Mouse (Mus musculus) Patski (cell line): ENCODE results near the gene Gm16430. TPM values are rescaled to one million over a fixed set of nuclear protein-coding genes. Genes with fewer than 3 reads are reported as not detected.
"Not testable (repeated sequence)": the region's sequence is repeated elsewhere in the genome, so short reads cannot be mapped to it uniquely, and the experiment has no call there.

Source experiments
- ATAC-seq: fragments of 100-300 bp; one replicate; pipeline ENCODE4 v1.8.0; 2021
- CTCF ChIA-PET: fragments of 350-600 bp; sonication (Branson Sonifier 250); formaldehyde crosslinking; loops from one replicate; lab custom pipeline; 2022; ENCODE audit warnings: inconsistent platforms; lab: Charles Lee
- POLR2A ChIA-PET: fragments of 350-600 bp; sonication (Branson Sonifier 250); formaldehyde crosslinking; loops from one replicate; lab custom pipeline; 2022; ENCODE audit warnings: antibody characterized with exemption, inconsistent platforms; lab: Charles Lee
- DNase-seq: peaks from one replicate; pipeline ENCODE4 v3.0.0-alpha.2; 2011; ENCODE audit warnings: low read depth, low spot score
- H3K27me3 ChIP-seq: fragments of 371-371 bp; one replicate; pipeline ENCODE4 v1.5.1; 2021
- in situ Hi-C: fragments of 300-500 bp; cut with MboI; formaldehyde crosslinking; loops from 3 replicates; pipeline ENCODE4 v1.11.1; 2018; ENCODE audit warnings: low pct_unique_long_range_greater_than_20kb, mixed read lengths
- polyA plus RNA-seq: library from polyadenylated mRNA; unstranded; gene quantifications from one replicate; pipeline ENCODE4 v1.2.3, GENCODE M21; 2021

Gm16430 gene
- not detected for polyA plus RNA-seq

GRCm38 (mm10) chrX:54621911-54622310, at the start of gene Gm16430:
Gm16430 (plus strand) TSS chrX:54622211.
- H3K27me3 ChIP-seq, CTCF ChIA-PET, in situ Hi-C loops, DNase-seq, ATAC-seq, POLR2A ChIA-PET: not testable (repeated sequence)

Other genes starting within 250 kb of the Gm16430 start
- not detected for gene Gm16405, start 91.0 kb upstream of the Gm16430 start, polyA plus RNA-seq